Mouse (Mus musculus): ENCODE data around the gene Il1rl2.

Il1rl2 gene

DNA sequence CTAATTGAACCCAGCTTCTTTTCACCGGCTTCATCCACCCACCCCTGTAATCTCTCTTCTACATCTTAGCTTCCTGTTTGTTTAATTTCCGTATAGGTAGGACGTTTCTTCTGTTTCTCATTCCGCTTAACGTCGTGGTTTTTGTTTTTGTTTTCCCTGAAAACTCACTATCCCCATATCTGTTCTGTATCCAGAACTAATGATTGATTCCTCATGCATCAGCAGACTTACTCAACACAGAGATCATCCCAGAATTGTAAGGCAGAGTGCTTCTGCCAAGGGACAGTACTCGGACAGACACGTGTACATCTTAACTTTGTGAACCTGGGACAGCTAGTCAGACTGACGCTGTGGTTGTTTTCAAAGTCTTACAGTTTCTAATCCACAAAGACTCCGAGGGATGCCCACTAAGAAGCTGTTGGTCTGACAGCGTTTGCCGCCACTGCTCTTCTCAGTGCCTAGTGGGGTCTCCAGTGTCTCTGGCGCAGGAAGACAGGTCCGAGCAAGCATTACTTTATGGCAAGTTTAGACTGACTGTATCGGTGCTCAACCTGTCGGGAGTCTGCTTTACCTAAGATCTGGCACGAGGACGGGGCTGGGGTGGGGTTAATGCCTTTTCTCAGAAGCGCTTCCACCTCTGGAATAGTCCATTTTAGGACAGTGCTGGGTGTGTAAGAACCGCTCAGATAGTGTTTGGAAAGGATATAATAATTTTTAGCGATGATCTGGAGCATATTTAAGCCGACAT is 719 bp downstream of the Il1rl2 start:
- DNase-seq (ENCODE audit: low spot score in 2 of 2): no peak

DNA sequence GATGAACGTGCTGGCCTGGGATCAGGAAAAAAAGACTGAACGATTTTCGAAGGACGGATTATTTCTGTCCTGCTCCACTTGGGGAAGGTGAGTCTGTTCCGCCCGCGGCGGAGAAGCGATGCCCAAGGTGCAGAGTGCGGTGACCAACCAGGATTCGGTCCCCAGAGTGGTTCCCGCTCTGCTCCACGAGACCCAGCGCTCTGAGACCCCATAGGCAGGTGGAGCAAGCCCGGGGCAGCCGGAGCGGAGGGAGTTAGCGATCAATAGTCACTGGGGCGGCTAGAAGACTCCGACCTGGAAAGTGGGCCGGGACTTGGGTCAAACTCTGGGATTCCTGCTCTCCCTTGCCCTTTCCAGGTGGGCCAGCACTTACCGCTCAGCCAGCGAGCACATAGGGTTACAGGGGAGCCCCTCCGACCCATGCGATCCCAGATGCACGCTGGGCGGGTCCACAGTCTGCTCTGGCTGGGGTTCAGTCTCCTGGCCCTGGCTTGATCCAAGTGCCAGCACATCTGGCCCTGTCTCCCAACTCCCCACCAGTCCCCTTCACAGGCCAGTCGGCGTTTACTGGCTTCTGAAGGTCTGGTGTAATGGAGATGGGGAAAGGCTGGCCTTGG is 1.4 kb downstream of the Il1rl2 start:
- DNase-seq (ENCODE audit: low spot score in 2 of 2): no peak

DNA sequence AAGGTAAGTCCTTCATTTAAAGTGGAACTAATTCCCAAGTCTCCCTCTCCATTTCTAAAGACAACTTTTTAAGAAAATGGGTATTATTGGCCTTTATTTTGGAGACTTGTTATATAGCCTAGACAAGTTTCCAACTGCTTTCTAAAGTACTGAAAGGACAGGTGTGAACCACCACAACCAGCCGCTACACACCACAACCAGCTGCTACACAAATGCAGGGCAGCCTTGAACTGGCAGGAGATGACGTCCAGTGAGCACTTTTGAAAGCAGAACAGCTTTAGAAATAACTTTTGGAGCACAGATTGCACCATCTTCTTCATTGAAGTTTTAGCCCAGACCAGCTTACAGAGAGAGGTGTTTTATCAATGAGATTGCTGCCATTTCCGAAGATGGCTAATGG is 3.2 kb downstream of the Il1rl2 start:
- no peak for DNase-seq (ENCODE audit: low spot score in 2 of 2)

DNA sequence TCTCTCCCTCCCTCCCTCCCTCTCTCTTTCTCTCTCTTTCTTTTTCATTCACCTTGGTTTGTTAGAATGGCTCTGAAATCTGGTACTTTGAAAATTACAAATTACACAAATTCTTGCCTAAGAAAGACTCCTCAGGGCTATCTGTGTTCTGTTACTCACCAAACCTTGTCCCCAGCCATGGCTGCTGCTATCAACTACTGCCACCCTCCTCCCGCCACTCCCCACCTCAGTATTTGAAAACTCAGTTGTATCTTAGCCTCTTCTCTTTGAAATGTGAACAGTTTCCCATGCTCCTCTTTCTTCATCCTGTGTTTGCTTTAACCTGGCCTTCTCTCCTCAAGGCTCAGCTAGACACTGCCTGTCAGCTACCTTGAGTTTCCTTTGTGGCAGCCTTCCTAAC is 5.1 kb downstream of the Il1rl2 start:
- DNase-seq (ENCODE audit: low spot score in 2 of 2): no peak

DNA sequence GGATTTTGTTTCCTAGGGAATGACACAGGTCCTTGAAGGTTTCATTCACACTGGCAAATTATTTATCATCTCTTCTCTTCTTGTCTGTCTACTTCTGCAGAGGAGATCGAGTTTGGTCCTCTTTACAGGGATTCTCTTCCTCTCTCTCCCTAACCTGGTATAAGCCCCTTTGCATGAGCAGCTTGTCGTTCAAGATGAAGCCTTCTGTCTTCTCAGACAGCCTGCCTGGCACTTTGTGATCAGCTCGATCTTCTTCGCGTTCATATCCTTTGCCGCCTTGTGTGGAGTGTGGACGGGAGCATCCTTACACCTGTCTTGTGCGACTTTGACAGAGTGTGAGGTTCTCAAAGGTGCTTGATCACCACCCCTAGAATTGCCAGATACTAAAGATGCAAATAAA is 5.8 kb downstream of the Il1rl2 start:
- no peak for DNase-seq (ENCODE audit: low spot score in 2 of 2)

DNA sequence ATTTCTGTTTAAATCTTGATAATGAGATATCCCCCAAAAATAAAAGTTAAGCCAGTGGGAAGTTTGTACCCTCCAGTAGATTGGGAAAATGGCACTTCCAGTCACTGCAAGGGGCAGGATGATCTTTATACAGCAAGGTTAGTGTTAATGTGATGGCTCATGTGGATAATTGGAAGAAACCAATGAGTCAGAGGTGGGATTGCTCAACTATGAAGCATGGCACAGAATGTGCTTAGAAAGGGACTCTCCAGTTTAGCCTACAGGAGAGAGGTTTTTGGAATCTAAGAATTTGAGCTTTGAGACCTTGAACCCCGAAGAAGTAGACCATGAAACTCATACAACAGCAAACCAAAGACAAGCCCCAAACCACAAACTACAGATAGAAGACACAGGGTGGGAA is 14.9 kb downstream of the Il1rl2 start:
- no peak for DNase-seq (ENCODE audit: low spot score in 2 of 2)

DNA sequence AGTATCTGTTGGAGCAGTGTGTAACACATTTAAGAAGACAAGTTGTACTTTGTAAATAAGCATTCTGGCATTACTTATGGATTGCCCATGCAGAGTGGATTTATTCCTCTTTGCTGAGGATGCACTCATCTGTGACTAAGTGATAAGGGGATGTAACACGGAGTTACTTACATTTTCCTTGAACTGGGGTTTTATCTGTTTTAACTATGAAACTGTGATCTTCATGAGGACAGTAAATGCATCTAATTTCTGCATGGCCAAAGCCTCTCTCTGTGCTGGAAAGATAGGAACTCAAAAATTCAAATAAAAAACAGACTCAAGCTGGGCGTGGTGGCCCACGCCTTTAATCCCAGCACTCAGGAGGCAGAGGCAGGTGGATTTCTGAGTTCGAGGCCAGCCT is 15.7 kb downstream of the Il1rl2 start:
- no peak for DNase-seq (ENCODE audit: low spot score in 2 of 2)

DNA sequence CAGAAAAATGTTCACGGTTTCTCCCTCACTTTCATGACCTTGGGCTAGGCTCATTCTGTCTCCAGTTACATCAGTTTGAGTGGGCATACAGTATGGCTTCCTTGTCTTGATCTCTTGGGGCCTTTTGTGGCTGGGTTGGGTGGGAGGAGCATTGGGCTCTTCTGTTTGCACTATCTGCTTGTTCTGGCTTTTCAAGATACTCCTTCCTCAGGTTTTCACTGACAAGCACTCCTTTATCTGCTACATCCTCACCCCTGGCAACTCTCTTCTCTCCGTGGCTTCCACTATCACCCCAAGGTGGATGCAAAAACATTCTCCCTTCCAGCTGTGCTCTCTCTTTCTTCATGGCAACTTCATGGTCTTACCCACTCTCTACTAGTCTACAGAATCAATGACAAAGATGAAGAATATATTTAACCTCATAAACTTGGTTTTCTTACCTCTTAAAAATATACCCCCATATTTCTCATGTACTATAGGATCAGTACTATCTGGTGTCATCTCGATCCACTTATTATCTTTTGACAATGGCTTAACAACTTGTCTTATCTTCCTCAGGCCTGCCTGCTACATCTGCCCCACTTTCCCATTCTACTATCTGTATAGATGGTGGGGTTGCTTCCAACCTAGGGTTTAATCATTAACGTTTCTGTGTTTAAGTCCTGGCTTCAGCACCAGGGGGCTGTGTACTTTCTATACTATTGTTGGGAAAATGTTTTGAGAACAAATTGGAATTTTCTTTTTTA is 27.9 kb downstream of the Il1rl2 start:
- DNase-seq (ENCODE audit: low spot score in 2 of 2): no peak

DNA sequence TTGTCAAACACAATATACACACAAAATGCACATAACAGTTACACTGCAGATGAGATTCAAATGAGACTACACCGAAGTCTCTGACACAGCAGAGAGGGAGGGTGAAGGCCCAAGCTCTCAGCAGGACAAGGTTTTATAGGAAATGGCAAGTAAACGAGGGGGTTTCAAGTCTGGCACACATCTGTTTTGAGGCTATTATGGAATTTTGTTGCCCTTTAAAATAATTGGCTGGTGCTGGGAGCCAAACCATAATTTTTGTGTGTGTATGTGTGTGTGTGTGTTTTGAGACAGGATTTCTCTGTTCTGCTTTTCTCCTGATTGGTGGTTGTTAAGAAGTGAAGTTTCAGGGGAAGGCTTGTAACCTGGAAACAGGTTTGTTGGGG is 28.5 kb downstream of the Il1rl2 start:
- no peak for DNase-seq (ENCODE audit: low spot score in 2 of 2)

DNA sequence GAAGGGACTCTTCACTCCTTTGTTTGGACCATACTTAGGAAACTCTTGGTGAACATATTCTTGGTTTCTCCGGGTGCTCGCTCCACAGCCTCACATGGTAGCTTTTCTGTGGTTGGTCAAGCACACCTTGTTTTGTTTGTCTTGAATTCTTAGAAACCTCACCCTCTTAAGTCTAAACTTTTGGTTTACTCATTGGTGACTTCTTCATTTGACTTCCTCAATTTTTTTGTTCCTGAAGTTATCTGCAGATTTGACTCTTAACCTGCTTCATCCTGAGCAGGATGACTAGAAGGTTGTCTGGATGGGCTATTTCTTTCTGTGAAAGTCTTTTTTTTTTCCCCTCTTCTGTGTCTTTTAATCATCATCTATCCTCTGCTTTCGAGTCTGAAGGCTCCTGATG is 30.3 kb downstream of the Il1rl2 start:
- no peak for DNase-seq (ENCODE audit: low spot score in 2 of 2)

DNA sequence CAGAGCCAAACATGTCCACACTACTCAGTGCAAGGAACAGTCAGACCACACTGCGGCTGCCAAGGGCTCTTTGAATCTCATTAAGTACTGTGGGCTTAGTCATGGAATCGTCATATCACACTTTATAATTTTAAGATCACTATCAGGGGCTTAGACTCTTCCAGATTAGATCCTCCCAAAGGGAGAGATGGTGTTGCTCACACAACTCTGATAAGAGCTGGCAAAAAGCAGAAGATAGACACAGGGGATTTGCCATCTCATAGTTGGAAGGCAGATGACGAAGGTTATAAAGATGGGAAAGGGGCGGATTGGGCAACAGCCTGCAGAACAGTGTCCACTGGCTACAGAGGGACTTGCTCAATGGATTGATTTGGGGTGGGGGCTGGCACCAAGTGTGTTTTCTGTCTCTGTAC is 31.0 kb downstream of the Il1rl2 start:
- no peak for DNase-seq (ENCODE audit: low spot score in 2 of 2)

DNA sequence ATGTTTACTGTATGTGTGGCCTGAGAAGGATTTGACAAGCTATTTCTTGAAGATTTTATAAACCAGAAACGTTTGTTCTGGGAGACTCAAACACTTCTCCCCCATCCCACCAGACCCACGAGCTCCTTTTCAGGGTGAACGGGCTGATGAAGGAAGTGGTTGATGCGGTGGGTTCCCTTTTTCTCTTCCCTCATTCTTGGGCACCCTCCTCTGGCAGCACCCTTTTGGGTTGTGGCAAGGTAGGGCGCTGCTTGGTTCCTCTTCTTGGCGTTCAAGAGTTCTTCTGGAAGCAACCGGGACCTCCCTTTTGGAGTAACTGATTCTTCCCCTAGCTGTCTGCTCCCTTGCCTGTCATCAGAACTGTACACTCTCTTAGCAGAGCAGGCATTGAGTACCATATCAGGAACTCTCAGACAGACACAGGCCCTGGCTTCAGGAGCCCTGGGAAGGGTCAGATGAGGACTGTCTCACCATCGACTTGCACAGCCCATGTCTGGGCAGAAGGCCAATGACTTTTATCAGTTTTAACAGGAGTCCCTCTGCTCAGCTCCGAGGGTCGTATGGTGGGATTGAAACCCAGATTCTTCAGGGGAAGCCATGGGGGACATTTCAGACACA is 31.6 kb downstream of the Il1rl2 start:
- no peak for DNase-seq (ENCODE audit: low spot score in 2 of 2)

DNA sequence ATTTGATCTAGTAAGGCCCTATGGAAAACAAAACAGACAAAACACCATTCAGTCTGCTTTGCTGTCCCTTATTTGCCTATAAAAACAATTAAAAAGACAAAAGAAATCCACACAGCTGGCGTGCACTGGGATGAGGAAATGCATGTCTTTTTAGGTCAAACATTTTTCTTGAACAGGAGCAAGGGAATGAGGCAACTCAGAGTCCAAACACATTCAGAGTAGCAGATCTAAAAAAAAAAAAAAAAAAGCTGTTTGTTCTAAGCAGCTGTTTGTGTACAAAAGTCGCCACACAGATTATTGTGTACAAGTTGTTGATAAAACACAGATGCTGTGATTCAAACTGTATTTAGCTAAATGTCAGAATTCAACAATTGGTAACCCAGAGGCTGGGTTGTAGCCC is 33.5 kb downstream of the Il1rl2 start:
- DNase-seq (ENCODE audit: low spot score in 2 of 2): no peak

DNA sequence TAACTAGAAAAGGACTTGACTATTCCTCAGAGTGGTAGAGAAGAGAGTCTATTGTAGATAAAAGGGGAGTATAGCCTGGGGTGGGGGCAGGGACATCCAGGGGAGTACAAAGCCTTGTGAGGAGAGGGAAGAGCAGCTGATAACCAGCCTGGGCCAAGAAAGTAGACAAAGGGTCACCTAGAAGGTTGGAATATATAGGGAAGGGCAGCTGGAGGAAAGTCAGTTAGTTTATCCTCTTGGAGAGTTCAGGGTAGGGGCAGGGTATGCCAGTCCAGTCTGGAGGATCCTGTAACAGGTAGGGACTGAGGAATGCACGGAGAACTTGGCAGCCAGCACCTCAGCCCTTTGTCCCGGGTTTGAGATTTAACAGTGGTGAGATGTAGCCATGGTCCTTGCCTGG is 33.9 kb downstream of the Il1rl2 start:
- DNase-seq (ENCODE audit: low spot score in 2 of 2): no peak

DNA sequence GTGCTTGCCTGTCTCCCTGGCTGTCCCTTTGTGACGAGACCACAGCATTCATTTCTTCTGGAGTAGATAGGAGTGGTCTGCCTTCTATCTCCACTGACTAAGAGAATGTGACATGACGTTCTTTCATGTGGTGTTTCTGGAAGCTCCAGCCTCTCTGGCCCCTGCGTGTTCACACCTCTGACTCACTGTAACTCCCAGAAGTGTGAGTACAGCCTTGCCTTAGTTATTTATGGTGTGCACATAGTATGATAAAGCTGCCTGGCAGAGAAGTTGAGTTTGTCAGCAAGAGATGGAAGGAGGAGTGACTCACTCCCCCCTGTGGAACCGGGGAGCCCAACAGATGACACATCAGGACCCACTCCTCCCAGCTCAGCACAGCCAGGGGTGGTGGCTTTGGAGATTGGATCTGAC is 34.4 kb downstream of the Il1rl2 start:
- peak in 1 of 2 experiments; percentile 36 for DNase-seq (ENCODE audit: low spot score in 2 of 2)

DNA sequence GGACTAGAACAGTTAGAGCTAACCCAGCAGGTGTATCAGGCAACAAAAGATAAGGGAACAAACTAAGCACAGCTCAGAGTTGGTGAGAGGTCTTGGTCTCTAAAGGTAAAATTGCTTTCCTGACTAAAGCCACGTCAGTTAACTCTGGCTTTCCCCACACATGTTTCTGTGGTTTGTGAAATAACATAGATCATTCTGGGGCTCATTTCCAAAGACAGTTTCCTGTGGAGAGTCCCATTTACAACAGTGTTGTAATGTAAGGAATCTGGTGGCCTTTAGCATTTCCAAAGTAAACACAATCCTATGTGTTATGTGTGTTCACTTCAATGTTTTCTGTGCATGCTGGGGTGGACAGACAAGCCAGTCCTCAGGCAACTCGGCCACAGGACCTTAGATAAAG is 35.3 kb downstream of the Il1rl2 start:
- no peak for DNase-seq (ENCODE audit: low spot score in 2 of 2)

DNA sequence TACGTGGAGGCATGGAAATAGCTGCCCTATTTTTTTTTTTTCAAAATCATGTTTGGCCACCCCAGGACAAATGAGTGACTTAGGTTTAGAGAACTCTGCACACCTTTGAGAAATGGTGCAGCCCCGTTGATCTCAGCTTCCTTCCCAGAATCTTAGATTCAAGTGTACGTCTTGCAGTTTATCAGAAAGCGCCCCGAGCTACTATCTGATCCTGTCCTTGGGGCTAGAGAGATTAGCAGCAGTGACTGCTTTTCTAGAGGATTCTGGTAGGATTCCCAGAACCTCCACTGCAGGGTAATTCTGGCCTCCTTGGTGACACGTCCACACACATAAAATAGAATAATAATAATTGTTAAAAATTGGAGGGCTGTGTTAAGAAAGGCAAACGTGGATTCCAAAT is 36.6 kb downstream of the Il1rl2 start:
- DNase-seq (ENCODE audit: low spot score in 2 of 2): no peak

DNA sequence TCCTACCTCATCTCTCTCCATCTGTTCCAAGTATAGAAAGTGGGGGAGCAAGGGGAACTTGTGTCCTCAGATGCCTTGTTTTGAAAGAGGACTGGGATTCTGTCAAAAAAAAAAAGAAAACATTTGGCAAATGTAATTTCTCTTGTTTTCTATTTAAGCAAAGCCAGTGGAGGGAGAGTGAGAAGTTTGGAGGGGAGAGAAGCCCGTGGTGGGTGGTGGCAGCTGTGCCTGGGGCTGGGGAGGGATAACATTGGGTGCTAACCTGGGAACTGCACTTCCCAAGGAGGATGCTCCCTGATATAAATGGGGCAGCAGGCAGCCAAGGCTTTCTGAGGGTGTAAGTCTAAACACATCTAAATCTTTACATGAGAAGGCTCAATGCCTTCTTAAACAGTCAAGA is 37.2 kb downstream of the Il1rl2 start:
- DNase-seq (ENCODE audit: low spot score in 2 of 2): no peak

DNA sequence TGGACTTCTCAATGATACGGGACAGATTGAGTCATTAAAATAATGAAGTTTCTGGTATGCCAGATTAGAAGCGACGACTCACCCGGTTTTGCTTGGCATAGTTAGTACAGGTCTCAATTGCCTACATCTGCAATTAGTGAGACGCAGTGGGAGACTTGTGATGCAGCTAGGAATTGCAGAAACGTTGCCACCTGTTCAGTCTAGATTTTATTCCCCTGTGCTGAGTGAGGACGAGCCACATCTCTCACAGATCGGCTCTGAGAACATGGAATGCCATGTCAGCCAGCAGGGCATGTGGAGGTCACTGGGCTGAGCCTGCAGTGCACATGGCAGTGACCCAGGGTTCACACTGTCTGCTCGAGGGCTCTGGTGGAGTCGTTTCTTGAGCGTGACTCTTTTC is 38.4 kb downstream of the Il1rl2 start:
- DNase-seq (ENCODE audit: low spot score in 2 of 2): no peak

DNA sequence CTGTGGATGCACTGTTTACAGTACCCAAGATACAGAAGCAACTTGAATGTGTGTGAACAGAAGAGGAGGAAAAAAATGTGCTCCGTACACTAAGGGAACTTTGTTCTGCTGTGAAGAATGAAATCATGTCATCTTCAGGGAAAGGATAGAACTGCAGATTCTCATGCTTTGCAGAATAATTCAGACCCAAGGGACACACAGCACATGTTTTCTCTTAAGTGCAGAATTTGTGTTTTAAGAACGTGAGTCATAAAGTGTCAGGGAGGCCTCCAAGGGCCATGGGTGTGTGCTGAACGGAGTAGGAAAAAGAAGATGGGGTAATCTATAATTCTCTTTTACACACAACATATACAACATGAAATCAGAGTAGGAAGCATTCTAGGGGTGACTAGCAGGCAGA is 48.5 kb downstream of the Il1rl2 start:
- DNase-seq (ENCODE audit: low spot score in 2 of 2): peak in 1 of 2 experiments; percentile 31

DNA sequence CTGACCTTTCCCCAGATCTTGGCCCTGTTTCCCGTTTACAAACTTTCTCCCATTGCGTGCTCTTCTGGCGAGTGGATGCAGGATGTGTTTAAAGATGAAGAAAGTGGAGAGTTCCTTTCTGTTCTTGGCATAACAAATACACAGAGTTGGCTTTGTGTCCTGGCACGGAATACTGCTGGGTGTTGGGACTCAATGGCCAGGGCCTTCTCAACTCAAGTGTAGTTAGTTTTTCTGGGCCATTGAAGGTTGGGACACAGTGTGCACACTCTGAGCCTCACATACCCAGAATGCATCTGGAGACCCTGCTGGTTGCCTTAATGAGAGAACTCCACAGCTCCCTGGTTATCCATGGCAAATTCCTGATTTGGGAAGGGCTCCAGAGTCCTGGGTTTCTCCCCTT is 50.7 kb downstream of the Il1rl2 start:
- peak; percentile 73 to 77 for DNase-seq (ENCODE audit: low spot score in 2 of 2)

DNA sequence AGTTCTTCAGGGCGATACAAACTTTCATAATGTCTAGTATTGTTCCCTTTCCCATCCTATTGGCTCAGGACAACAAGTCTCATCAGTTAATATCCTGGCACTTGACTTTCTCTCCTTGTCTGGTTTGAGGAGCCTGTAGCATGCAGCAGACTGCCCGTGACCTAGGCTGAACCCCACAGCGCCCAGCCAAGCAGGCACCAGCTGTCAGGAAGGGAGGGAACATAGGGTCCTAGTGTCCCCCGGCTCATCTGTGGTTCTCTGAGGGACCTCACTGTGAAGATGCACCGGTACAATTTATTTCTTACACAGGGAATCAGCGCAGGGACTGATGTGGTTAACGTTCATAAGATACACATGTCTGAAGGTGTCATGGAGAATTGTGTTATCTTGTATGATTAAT is 52.3 kb downstream of the Il1rl2 start:
- no peak for DNase-seq (ENCODE audit: low spot score in 2 of 2)

DNA sequence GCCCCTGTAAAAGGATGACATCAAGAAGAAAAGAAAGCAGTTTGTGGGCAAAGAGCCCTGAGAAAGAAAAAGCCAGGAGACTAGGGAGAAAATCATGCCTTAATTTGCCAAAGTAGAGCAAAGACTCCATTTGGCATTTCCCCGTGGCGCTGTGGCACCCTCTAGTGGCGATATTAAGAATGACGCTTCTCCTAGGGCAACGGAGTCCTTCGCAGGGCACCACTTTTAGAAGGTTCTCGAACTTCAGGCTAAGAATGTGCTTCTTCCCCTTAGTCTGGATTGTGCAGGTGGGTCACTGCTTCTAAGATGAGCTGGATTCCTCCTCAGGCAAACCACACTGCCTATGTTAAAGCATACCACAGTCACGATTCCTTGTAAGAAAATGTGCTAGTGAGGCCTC is 54.4 kb downstream of the Il1rl2 start:
- peak in 1 of 2 experiments; percentile 50 for DNase-seq (ENCODE audit: low spot score in 2 of 2)

Data from heart, adult 9 months (tissue).